Mouse (Mus musculus) lung, postnatal 4 days (tissue): ENCODE measurements around the gene Fkbp11.

Source experiments
- DNase-seq, 2 experiments: peaks; one replicate each; pipeline ENCODE4 v3.0.0; 2021

The Fkbp11 gene

DNA sequence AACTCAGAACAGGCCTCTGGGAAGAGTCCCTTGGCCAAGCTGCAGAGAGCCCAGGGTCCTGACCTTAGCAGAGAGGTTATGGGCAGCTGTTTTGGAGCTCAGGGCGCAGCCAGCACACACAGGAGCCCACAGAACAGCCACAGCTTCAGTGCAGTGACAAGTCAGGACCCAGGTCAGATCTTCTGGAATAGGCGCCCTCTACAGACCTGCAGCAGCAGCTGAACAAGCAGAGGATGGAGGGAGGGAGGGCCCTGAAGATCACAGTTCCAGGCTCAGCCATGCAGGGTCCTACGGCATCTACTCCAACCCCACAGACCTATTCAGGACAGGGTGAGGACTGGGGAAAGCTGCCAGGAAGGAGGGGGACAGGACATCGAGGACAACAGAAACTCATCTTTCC, 10.8 kb upstream of the Fkbp11 start:
- no peak for DNase-seq

DNA sequence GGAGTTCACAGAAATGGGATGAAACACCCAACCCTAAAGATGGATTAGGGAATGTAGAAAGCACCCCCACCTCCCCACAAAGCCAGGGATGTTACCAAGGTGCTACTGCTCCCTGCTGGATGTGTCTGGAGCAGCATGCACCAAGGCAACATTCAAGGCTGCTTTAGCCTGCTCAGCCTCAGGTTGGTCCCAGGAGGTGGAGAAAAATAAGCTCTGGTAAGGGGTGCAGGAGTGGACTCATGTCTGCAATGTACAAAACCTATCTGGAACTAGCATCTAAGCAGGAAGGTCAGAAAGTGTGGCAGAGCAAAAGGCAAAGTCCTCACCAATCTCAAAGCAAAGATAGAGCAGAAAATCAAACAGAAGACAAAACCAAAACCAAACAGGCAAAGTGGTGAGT, 9.9 kb upstream of the Fkbp11 start:
- DNase-seq = peak; percentile 55 to 63

DNA sequence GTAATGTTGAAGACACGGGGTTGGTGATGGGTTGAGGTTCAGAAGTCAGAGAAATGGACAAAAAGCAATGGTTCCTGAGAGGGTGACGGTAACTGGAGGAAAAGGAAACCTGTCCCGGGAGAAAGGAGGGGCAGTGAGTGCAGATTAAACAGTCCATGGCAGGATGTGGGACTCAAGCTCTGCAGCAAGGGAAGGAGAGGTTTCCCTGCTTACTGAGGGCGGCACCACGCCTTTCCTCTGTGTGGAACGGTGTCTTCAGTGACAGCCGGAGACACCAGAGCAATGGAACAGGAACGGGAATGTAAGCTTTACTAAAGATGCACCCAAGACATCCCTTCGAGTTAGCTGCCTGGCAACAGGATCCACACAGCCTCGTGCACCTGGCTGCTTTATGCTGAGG, 8.5 kb upstream of the Fkbp11 start:
- DNase-seq = peak in 1 of 2 experiments; percentile 60

DNA sequence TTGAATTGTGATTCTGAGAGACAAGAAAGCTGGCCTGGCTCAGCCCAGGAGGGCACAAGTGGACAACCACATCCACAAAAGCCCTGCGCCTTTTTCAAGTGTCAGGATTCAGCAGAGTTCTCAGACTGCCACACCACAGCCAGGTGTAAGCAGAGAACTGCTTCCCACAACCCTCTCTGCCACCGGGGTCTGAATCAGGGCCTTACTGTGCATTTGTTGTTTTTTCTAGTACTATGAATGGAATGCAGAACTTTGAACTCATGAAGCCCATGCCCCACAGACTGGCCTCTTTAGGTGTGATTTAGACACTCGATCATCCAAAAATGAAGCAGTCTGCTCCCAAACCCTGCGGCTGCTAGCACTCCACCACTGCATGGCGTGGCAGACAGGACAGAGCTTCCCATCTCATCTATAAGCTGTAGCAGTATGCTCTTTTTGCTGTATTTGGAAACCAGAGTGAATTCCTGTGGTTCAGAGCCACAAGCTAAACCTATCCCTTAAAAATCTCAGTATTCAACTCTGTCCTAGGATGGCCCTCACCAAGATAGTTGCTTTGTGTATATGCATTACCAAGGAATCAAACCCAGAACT, 6.1 kb upstream of the Fkbp11 start:
- DNase-seq = no peak

DNA sequence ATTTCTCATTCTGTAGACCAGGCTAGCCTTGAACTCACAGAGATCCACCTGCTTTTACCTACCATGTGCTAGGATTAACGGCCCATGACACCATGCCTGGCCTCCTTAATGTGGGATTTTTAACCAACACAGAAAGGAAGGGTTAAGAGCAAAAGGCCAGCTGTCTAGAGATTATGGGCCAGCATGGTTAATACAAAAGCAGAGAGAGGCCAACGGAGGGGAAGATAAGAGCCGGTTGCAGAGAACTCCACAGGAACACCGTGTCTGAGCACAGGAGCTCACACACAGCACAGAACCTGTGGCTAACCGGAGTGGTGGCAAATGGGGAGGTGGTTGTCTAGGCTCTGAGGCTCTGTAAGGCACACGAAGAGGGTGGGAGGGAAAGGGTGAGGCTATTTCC, 5.4 kb upstream of the Fkbp11 start:
- DNase-seq = no peak

DNA sequence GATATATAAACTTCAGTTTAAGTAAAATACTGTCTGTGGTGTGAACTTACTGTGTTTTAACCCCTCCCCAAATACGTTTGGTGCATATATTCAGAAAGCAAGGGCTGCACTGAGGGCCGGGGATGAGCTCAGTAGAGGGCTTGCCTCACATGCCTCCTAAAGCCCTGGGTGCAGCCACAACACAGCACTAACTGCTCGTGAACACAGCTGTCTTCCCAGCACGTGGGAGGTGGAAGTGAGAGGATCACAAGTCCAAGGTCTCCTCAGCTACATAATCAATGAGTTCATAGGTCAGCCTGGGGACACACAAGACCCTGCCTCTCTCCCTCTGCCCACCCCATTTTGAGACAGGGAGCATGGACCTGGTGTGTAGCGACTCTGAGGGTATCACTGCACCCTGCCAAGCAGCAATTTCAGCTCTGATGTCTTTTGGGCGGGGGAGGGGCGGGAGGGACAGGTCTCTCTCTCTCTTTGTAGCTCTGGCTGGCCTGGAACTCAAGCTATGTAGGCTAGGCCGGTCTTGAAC, 4.1 kb upstream of the Fkbp11 start:
- no peak for DNase-seq

DNA sequence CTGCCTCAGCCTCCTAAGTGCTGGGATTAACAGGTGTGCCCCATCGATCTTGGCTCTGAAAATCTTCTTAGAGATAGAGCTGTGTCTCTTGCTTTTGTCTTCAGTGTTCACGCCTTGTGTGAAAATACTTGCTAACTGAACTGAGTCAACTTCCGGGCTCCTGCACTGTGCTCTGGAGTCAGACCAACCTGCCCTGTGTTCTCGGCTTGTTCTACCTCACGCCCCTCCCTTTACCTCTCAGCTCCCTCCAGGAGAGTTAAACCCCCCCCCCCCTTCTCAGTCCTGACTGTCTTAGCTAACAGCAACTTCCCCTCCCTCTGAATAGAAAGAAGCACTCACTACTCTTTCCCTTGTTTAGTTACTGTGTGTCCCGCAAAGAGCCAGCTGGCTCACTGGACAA, 2.8 kb upstream of the Fkbp11 start:
- no peak for DNase-seq

DNA sequence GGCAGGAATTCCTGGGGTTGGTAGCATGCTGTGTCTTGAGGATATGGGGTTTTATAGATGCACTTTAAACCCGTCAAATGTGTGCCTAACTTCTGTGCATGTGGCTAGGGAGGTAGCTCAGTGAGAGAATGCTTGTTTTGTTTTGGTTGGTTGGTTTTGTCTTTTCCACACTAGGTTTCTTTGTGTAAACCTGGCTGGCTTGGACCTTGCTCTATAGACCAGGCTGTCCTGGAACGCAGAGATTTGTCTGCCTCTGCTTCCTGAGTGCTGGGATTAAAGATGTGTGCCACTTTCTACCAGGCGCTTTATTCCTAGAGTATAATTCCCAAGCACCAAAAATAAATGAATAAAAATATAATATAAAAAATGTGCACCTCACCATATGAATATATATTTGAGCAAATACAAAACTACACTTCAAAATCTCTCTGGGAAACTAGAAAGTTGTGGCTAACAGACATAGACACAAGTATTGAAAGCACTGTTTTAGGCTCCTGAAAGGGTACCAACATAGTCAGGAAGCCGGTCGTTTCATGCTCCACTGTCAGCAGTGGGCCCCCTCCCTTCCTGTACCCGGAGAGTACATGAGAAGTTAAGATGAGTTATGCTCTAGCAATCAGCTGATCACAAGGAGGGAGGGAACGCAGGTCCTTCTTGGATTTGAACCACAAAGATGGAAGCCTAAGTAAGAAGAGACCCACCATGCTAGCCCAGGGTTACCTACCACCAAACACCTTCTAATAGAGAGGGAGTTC, 2.0 kb upstream of the Fkbp11 start:
- DNase-seq = no peak

DNA sequence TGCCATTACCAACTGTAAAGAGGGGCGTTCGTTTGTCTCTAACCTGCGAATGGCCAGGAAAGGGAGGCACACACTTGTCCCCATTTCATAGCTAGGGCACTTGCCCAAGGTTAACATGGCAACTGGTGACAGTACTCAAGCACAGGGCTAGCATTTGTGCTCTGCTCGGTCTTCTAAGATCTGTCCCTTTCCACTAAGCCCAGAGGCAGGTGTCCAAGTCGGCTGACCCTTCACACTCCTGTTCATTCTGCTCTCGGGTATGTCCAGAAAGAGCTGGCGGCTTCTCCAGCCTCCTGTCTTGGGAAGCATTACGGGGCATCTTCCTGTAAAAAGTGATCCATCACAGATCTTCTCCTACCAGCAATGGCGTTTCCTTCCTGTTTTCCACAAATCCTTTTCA, 368 bp upstream of the Fkbp11 start:
- DNase-seq = no peak

DNA sequence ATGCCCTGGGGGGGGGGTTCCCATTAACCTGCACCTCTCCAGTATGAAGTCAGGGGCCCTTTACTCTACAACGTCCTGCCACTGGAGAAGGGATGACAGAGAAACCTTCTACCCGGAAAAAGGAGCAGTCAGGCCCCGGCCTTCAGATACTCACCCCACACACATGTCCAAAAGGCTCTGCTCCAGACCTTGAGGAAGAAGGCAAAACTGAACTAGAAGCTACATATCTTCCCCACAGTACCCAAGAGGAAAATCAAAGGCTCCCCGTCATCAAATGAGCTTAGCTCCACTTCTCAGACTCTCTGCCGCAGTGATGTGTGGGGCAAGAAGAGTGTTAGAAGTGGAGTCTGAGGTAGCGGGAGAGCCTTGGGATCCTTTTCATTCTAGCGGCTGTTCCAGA, 1.3 kb downstream of the Fkbp11 start:
- DNase-seq = peak in 1 of 2 experiments; percentile 10

DNA sequence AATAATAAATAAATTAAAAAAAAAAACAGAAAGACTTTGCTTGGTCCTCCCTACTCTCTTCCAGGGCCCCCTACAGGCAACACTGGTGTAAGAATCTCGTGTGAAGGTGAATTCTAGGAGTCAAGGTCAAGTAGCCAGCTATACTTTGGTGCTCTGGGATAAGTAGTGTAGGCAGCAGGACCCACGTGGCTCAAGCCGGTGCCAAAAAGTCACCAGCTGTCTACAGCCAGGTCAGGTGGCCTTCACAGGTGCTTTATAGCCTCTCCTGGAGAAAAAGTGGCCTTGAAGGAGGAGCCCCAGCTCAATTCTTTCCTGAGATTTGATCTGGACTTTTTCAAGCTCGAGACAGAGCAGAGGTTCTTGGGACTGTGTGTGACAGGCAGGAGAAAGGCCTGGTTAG, 1.9 kb downstream of the Fkbp11 start:
- DNase-seq = peak in 1 of 2 experiments; percentile 20

DNA sequence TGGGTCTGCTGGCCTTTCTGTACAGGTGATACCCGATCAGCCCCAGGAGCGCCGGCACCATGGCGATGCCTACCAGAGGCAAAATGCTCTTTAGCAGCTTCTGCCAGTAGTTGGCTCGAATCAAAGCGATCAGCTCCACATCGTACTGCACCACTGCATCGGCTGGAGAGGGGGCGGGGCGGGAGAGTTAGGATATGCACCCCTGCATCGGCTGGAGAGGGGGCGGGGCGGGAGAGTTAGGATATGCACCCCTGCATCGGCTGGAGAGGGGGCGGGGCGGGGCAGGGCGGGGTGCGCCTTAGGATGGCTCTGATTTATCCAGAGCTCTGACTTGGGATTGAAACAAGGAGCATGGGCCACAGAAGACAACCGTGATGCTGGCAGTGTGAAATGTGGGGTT, 3.6 kb downstream of the Fkbp11 start:
- DNase-seq = peak in 1 of 2 experiments; percentile 38

DNA sequence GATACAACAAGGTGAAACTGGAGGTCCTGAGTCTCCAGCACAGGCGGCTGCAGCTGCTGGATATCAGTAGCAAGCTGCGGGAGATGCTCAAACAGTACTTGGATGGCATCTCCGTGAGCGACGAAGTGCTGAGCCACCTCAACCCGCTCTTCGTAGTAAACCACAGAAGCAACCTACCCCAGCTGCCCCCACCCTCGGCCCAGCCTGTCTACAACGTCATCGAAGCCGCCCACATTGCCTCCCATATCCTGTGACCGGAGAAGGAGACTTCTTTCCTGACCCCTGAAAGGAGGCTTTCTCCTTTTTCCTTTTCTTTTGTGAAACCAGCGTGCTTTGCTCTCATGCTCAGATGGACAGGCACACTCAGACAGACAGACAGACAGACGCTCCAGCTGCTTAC, 5.1 kb downstream of the Fkbp11 start:
- DNase-seq = peak; percentile 40

DNA sequence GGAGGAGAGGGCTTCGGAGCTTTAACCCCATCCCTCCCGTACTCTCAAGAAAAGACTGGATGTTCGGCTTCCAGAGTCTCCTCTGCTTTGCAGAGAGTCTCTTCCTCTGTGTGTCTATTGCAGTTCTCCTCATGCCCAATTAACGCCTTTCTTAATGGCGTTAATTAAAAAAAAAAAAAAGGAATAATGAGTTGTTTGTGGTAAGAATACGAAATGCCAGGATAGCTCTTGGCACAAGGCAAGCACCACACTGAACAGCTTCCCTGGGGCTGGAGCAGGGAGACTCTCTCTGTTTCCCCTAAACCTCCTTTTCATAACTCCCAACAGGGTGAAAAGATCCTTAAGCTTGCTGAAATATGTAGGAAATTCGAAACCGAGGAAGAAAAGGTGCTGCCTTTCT, 5.8 kb downstream of the Fkbp11 start:
- DNase-seq = no peak

DNA sequence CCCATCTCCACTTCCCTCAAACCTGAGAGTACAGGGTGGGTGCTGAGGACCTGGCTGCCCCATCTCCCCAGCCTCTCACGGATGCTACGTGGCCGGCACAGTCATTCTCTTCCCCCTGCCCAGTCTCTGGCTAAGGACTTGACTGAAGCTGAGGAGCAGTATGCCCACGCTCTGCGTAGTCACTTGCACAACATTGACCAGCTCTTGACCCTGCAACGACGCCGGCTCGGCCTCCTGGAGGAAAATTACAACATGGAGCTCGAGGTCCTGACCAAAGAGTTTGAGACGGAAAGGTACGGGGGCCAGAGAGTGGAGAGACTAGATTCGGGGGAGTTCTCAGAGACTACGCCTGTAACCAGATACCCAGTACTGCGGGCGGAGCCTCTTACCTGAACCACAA, 10.7 kb downstream of the Fkbp11 start:
- DNase-seq = peak in 1 of 2 experiments; percentile 30

DNA sequence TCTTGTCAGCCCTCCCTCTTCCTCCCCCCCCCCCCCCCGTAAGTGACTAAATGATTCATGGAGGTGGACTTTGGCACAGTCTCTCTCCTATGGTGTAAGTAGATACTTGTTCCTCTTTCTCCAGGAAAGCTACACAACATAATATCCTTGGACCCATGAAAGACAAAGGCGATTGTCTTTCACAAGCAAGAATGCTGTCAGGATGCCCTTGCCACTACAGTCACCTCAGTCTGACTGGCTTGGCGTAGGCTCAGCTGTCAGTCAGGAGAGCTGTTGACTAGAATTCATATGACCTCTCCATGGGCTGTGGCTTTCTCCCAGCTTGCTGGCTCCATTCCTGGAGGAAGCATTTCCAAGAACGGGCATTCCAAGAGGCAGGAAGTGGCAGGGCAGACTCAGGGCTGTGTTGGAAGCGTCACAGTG, 13.8 kb downstream of the Fkbp11 start:
- peak; percentile 69 to 84 for DNase-seq

DNA sequence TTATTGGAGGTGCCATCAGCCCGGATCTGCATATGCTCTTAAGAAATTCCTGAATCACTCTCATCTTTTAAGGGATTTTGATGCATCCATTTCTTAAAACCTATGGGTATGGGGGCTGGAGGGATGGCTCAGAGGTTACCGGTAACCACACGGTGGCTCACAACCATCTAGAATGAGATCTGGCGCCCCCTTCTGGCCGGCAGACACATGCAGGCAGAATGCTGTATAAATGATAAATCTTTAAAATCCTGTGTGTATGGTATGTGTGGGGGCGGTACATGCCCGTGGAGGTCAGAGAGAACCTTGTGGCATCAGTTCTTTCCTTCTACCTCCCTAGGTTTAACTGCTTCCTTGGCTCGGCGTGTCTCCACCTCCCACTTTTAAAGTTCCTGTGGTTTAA, 17.6 kb downstream of the Fkbp11 start:
- peak; percentile 64 to 80 for DNase-seq

DNA sequence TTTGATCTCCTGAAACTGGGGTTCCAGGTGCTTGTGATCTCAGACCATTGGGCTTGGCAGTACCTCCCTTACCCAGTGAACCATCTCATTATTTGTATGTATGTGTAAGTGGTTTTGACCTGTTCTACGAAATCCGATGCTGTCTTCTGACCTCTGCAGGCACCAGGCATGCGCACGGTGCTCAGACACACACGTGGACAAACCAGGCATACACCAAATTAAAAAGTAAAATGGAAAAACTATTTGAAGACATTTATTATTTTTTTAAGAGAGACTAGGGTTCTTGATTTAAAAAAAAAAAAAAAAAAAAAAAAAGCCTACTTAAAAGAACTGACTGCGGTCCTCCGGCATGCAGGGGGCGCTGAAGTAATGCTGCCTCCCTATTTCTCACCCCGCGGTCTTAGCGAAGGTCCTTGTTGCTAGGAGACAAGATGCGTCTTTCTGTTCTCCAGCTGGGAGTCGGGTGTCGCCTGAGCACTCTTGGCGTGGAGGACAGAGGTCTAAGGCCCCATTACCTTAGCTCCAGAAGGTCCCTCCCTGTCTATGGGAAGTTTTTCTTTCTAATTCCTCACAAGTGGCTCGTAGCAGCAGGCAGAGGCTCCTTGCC, 20.1 kb downstream of the Fkbp11 start, which contains the start of gene Ccdc65:
TSS of gene Ccdc65 (plus strand) at position 442 of the 607 bp plus-strand sequence.
- DNase-seq = peak; percentile 87 to 89

DNA sequence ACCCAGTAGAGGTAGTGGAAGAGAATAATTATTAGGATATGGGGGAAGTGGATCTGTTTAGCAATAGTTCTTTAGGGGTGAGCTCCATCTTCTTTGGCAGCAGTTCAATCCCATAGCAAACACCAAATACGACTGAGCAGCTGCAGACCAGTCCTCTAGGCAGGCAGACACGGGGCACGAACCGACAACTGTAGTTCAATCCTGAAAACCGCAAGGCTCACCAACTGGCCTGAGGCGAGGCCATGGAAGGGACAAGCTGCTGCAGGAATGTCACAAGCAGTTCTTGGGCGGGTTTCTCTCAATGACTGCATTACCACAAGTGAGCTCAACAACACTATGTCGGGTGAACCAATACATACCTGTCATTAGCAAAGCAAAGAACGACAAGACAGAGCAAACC, 23.7 kb downstream of the Fkbp11 start:
- peak in 1 of 2 experiments; percentile 12 for DNase-seq

DNA sequence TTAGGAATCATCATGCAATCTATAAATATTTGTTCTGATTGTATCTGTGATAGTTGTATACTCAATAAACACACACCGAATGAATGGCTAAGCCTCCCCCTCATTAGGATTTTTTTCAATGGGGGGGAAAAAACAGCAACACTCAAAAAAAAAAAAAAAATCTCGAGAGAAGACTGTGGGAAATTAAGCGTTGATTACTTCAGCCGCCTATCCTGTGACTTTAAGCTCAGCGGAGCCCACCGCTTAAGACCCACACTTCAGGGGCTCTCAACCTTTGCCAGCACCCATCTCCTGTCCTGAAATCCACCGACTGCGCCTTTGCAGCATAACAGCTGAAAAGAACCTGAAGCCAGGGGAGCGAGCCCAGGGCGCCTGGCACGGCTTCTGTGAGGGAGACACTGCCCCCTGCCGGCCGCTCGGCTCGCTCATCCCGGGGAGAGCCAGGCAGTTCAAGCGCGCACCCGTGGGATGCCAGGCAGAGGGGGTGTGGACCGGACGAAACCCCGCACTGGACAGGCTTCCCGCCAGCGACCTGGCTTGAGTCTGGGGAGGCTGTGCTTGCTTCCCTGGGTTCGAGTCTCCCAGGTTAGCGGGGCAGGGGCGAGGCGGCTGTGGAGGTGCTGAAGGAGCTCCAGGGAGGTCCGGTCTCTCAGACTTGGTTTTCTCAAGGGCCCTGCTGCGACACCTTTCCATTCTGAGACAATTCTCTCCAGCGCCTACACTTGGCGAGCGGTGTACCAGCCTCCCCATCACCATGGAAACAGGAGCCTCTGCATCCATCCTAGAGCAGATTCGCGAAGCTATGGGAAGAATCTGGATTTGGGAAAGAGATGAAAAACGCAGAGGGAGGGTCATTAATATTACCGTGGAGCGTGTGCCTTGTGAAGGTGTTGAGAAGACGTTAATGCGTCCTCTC, 28.6 kb downstream of the Fkbp11 start:
- DNase-seq = peak; percentile 86 to 90

DNA sequence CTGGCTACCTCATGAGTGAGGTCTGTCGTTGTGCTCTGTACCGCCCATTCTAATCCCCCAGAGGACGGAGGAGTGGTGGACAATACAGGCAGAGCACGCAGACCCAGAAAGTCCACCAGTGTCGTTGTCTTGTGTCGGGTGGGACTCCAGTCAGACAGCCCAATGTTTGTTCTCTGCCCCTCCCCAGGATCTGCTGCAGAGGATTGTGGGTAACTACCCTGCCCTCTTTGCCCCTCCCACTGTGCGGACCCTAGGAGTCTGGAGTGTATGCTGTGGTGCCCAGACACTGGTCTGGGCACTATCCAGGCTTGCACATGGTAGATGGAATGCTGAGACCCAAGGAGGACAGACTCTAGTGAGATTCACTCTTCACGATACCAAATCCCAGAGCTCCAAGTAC, 31.8 kb downstream of the Fkbp11 start:
- no peak for DNase-seq

DNA sequence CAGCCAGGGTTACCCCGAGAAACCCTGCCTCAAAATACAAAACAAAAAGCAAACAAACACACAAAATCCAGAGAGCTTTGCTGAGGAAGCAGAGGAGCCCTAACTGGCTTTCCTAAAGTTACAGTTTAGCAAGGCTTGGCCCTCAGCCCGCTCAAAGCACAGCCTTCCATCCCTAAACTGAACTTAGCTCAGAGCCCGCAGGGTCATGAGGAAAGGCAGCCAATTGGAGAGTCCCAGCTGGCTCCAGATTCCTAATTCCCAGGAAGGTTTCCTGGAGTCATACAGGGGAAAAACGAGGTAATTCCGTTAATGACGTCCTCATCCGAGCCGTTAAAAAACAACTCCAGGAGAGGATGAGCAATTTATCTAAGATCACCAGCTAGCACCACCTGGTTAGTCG, 32.3 kb downstream of the Fkbp11 start:
- peak in 1 of 2 experiments; percentile 21 for DNase-seq
